Mouse (Mus musculus) small intestine, adult 2 months (tissue): ENCODE measurements around the gene Fam193a.

Source experiments
- CTCF ChIP-seq: fragments of 200-500 bp; IDR thresholded peaks from 2 replicates; pipeline ENCODE4 v1.5.1; 2012; ENCODE audit warnings: low read depth, mild to moderate bottlenecking, control low read depth, inconsistent platforms, low read length, moderate library complexity, mixed read lengths; ENCODE audit not compliant: insufficient replicate concordance, insufficient read length; ENCODE audit errors: extremely low read depth
- POLR2A ChIP-seq: fragments of 200-500 bp; IDR thresholded peaks from 2 replicates; pipeline ENCODE4 v1.6.1; 2012; ENCODE audit warnings: low read depth, mild to moderate bottlenecking, control low read depth, inconsistent platforms, low read length, moderate library complexity

- TF ChIP-seq CTCF, result no peak
- TF ChIP-seq POLR2A, result no peak
Observed at GRCm38 (mm10) chr5:34381700-34382099, 12.0 kb downstream of the Fam193a start.
